8 mouse cellular contexts compared by ENCODE assay signal in the genomic region with DNA sequence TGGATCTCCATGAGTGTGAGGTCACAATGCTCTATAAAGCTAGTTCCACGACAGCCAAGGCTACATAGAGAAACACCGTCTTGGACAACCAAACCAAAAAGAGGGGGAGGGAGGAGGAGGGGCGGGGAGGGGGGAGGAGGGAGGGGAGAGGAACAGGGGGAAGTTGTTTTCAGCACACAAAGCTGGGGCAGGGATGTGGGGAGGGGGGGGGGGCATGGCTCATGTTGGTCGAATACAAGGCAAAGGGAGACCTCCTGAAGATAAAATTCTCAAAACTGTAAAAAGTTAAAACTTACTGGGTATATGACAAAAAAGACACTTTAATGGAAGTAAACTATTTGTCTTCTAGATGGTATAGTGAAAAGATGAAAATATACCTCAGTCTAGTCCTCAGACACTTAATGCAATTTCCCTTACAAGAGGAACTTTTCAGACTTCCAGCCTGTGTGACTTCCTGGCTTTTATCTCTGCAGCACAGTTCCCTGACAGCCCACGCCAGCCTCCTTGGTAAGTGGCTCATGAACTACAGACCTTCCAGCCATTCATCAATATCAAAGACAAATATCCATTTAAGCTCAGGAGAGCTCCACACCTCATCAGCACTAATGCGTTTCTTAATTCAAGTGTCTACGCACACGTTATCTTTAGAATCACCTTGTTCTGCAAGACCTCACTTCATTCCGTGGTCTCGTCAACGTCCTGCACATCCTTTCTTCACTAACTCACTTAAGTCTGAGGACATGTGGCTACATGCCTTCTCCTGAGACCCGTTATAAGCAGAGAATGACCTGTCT. TPM values are rescaled to one million over a fixed set of nuclear protein-coding genes. Genes with fewer than 3 reads are reported as not detected.
A peak's percentile ranks its signal among the peaks of the same experiment; 100 is the strongest.
DNase-seq lines count a peak whose midpoint lies in the region; ATAC-seq and TF ChIP-seq lines count a peak whose summit lies in the region.

No protein-coding gene starts in this region.

- H3K4me2 ChIP-seq in forebrain, embryonic 13.5 days = peak overlapping the region; percentile 86
- peak overlapping the region; percentile 89 for H3K4me2 ChIP-seq in heart, embryonic 14.5 days (ENCODE audit: low read length)

- H3K9ac ChIP-seq in forebrain, embryonic 13.5 days = no peak overlapping the region
- H3K9ac ChIP-seq in heart, embryonic 14.5 days (ENCODE audit: low read length) = peak overlapping the region; percentile 75; the same call in 1 of the 2 replicates

- no peak for TF ChIP-seq POLR2A in spleen, adult 2 months (IDR thresholded peaks at IDR 0.05; ENCODE audit: low read depth, low read length)

- 0 out of 2 replicates have a peak, but pooled peaks cover 8% of the 10 kb centered on the region for H3K36me3 ChIP-seq in forebrain, embryonic 13.5 days (ENCODE audit: poor library complexity, severe bottlenecking)
- peaks cover 7% of the 10 kb centered on the region for H3K36me3 ChIP-seq in forebrain, embryonic 10.5 days (replicated peaks)
- H3K36me3 ChIP-seq in spleen, adult 2 months (ENCODE audit: control insufficient read depth, insufficient read depth, low read length) = peaks cover 4% of the 10 kb centered on the region
- peaks cover 8% of the 10 kb centered on the region; the same call in 1 of the 2 replicates for H3K36me3 ChIP-seq in heart, embryonic 14.5 days (ENCODE audit: control insufficient read depth, insufficient read depth, low read length)
- peaks cover 16% of the 10 kb centered on the region for H3K36me3 ChIP-seq in macrophage (ENCODE audit: inconsistent target)

- 75% methylated on average over 11 of the region's 12 CpGs for WGBS in forebrain, embryonic 13.5 days
- WGBS in forebrain, embryonic 10.5 days = 76% methylated on average over 12 of the region's 12 CpGs
- 3% methylated on average over 11 of the region's 12 CpGs for WGBS in spleen, adult 2 months
- 27% methylated on average over 11 of the region's 12 CpGs for WGBS in heart, embryonic 14.5 days
- WGBS in macrophage (ENCODE audit: missing documents) = 7% methylated on average over 11 of the region's 12 CpGs

- H3K27ac ChIP-seq in forebrain, embryonic 13.5 days = no peak overlapping the region
- H3K27ac ChIP-seq in forebrain, embryonic 10.5 days = no peak overlapping the region
- peak overlapping the region; percentile 19; the same call in 1 of the 2 replicates for H3K27ac ChIP-seq in spleen, adult 2 months (ENCODE audit: insufficient read depth, low read length)
- peak overlapping the region; percentile 0 to 12; a peak in 3 of 4 replicates for H3K27ac ChIP-seq in heart, embryonic 14.5 days (replicated peaks in 1 of 2; ENCODE audit: control insufficient read depth in 1 of 2, insufficient read depth in 1 of 2, low read depth in 2 of 2, low read length in 2 of 2)
- peak overlapping the region; percentile 65 for H3K27ac ChIP-seq in macrophage

- H3K4me3 ChIP-seq in forebrain, embryonic 13.5 days = no peak overlapping the region
- H3K4me3 ChIP-seq in forebrain, embryonic 10.5 days = no peak overlapping the region
- H3K4me3 ChIP-seq in spleen, adult 2 months (ENCODE audit: extremely low read depth, insufficient read depth, insufficient read length) = peak overlapping the region; percentile 85
- H3K4me3 ChIP-seq in heart, embryonic 14.5 days (ENCODE audit: control insufficient read depth in 1 of 2, insufficient read depth in 1 of 2, low read depth in 1 of 2, low read length in 2 of 2) = peak overlapping the region; percentile 11 to 77; a peak in 3 of 4 replicates
- peak overlapping the region; percentile 78 for H3K4me3 ChIP-seq in macrophage (ENCODE audit: inconsistent target)

- H3K4me1 ChIP-seq in forebrain, embryonic 13.5 days = peaks cover 8% of the 10 kb centered on the region; the same call in 1 of the 2 replicates
- peaks cover 11% of the 10 kb centered on the region for H3K4me1 ChIP-seq in forebrain, embryonic 10.5 days
- peaks cover 11% of the 10 kb centered on the region; the same call in 1 of the 2 replicates for H3K4me1 ChIP-seq in spleen, adult 2 months (ENCODE audit: control insufficient read depth, insufficient read depth, insufficient read length)
- peaks cover 2 to 8% of the 10 kb centered on the region in 2 experiments; a peak in 1 of 4 replicates for H3K4me1 ChIP-seq in heart, embryonic 14.5 days (ENCODE audit: control insufficient read depth in 2 of 2, insufficient read depth in 2 of 2, low read length in 2 of 2)

- no peak for ATAC-seq in forebrain, embryonic 13.5 days
- ATAC-seq in heart, embryonic 14.5 days (ENCODE audit: insufficient number of reproducible peaks, insufficient read depth, low FRiP score, low read depth) = no peak

- 0 out of 2 replicates have a peak, but pooled peaks cover 6% of the 10 kb centered on the region for H3K27me3 ChIP-seq in forebrain, embryonic 13.5 days
- H3K27me3 ChIP-seq in forebrain, embryonic 10.5 days (ENCODE audit: poor library complexity, severe bottlenecking) = peaks cover 18% of the 10 kb centered on the region
- no peaks in the 10 kb centered on the region for H3K27me3 ChIP-seq in spleen, adult 2 months (ENCODE audit: control insufficient read depth, insufficient read depth, low read length)
- H3K27me3 ChIP-seq in heart, embryonic 14.5 days (ENCODE audit: control insufficient read depth, insufficient read depth, low read length) = no peaks in the 10 kb centered on the region

- no peak for DNase-seq in forebrain, embryonic 10.5 days (ENCODE audit: extremely low spot score, low spot score)
- DNase-seq in spleen, adult 2 months (ENCODE audit: low read depth in 1 of 2, low spot score in 2 of 2) = no peak
- no peak for DNase-seq in spleen, adult 12 weeks (ENCODE audit: low spot score)
- no peak for DNase-seq in layer of hippocampus, adult 9-10 months (ENCODE audit: low spot score)
- no peak for DNase-seq in layer of hippocampus, adult 8-10 months (ENCODE audit: low spot score in 2 of 2)

- no peak for TF ChIP-seq CTCF in spleen, adult 2 months (IDR thresholded peaks at IDR 0.05; ENCODE audit: extremely low read depth, insufficient read depth, insufficient read length, insufficient replicate concordance)

- H3K79me2 ChIP-seq in macrophage (ENCODE audit: inconsistent target) = peaks cover 33% of the 10 kb centered on the region

- no peaks in the 10 kb centered on the region for H3K9me3 ChIP-seq in forebrain, embryonic 13.5 days (replicated peaks)
- no peaks in the 10 kb centered on the region for H3K9me3 ChIP-seq in forebrain, embryonic 10.5 days
- no peaks in the 10 kb centered on the region for H3K9me3 ChIP-seq in heart, embryonic 14.5 days (ENCODE audit: control insufficient read depth, low read length)

RNA-seq across cellular contexts. Expression of a gene that starts 1.4 kb away (rescaled TPM):
- 5.0 and 5.9 TPM in 2 replicates for polyA plus RNA-seq in forebrain, embryonic 13.5 days (2015; fragmentation: Nextera tagmentation; extraction: Ambion mirVana)
- 6.8 and 7.0 TPM in 2 replicates for polyA plus RNA-seq in forebrain, embryonic 10.5 days (2016; fragmentation: Nextera tagmentation; extraction: Ambion mirVana)
- polyA plus RNA-seq in spleen, adult 2 months (2012; rRNA removed) = 11.3 and 16.7 TPM in 2 replicates
- 13.6 and 13.8 TPM in 2 replicates for polyA plus RNA-seq in heart, embryonic 14.5 days (2014; fragmentation: Nextera tagmentation; extraction: Ambion mirVana)
- total RNA-seq in macrophage (2018; cell fraction: chromatin; rRNA removed) = 10 to 100 TPM in 18 of 26 experiments, 1 to 10 TPM in 8; 1.6 to 54.8 (median 20.7) TPM
- total RNA-seq in macrophage (2018; cell fraction: cytosol; rRNA removed) = 10 to 100 TPM; 13.5 to 52.0 (median 33.7) TPM
- total RNA-seq in macrophage (2018; cell fraction: nucleus; rRNA removed) = 10 to 100 TPM in 22 of 26 experiments, 1 to 10 TPM in 4; 6.1 to 53.2 (median 32.9) TPM
- 19.9 to 30.6 TPM (median 22.3 TPM) in 3 replicates for polyA plus RNA-seq in macrophage (2018)
- total RNA-seq in layer of hippocampus, adult 8-10 months (2022) = 10 to 100 TPM; 17.6 to 24.4 (median 22.5) TPM

RNA-seq across cellular contexts. Expression of a gene that starts 39.8 kb away (rescaled TPM):
- 3.9 and 6.2 TPM in 2 replicates for polyA plus RNA-seq in forebrain, embryonic 13.5 days (2015; fragmentation: Nextera tagmentation; extraction: Ambion mirVana)
- polyA plus RNA-seq in forebrain, embryonic 10.5 days (2016; fragmentation: Nextera tagmentation; extraction: Ambion mirVana) = 4.5 and 5.2 TPM in 2 replicates
- polyA plus RNA-seq in spleen, adult 2 months (2012; rRNA removed) = 2.7 and 3.7 TPM in 2 replicates
- polyA plus RNA-seq in heart, embryonic 14.5 days (2014; fragmentation: Nextera tagmentation; extraction: Ambion mirVana) = 18.0 and 18.3 TPM in 2 replicates
- total RNA-seq in macrophage (2018; cell fraction: chromatin; rRNA removed) = 10 to 100 TPM in 22 of 26 experiments, 1 to 10 TPM in 4; 3.1 to 77.4 (median 40.2) TPM
- total RNA-seq in macrophage (2018; cell fraction: cytosol; rRNA removed) = 100 to 1,000 TPM in 1 of 26 experiments, 10 to 100 TPM in 25; 21.1 to 103 (median 56.9) TPM
- 10 to 100 TPM in 24 of 26 experiments, 1 to 10 TPM in 2; 6.9 to 75.9 (median 39.1) TPM for total RNA-seq in macrophage (2018; cell fraction: nucleus; rRNA removed)
- 33.1 to 51.7 TPM (median 44.5 TPM) in 3 replicates for polyA plus RNA-seq in macrophage (2018)
- total RNA-seq in layer of hippocampus, adult 8-10 months (2022) = 1 to 10 TPM; 2.7 to 4.8 (median 4.1) TPM

Comparison
In these comparisons a context has a peak if more than half of its experiments do, and no peak if none do; other contexts are left out.
1. H3K27ac ChIP-seq: peak in spleen, adult 2 months (single experiment), heart, embryonic 14.5 days (2 of 2) and macrophage (single experiment); none in forebrain, embryonic 13.5 days (single experiment) and forebrain, embryonic 10.5 days (single experiment).
2. H3K4me3 ChIP-seq: peak in spleen, adult 2 months (single experiment), heart, embryonic 14.5 days (2 of 2) and macrophage (single experiment); none in forebrain, embryonic 13.5 days (single experiment) and forebrain, embryonic 10.5 days (single experiment).